Mouse (Mus musculus): Measurements from ENCODE around the gene Mn1.

DNA sequence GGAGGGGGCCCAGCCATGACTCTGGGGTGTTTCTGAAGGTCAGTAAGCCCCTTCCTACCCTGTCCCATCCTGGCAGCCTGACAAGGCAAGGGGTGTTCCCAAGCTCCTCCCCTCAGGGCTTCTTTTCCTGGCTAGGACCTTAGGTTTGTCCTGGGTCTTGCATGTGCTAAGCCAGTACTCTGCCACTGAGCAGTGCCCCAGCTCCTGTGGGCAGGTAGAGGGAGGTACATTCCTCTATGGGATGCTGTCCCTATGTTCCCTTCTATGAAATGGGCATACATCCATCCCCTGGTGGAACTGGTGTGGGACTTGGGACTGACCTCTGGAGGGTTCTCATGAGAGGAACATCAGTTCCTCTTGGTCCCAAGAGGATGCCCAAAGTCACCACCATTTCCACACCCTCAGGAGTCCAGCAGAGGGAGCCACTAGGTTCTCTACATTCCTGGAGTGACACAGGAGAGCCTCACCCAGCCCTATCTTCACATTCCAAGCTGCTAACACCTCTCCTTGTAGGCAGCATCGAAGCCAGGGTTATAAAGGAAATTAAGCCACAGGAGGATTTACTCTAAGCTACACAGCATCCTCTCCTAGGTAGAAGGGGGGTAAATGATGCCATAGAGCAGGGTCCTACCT is 7.6 kb upstream of the Mn1 start:
- TF ChIP-seq CTCF (IDR thresholded peaks at IDR 0.05; ENCODE audit: insufficient read depth, low read length) (peak; percentile 55), POLR2A (IDR thresholded peaks at IDR 0.05; ENCODE audit: borderline replicate concordance, extremely low read depth, low read depth, low read length) (no peak)

All from lung, adult 2 months (tissue).